Mouse (Mus musculus) forebrain, postnatal 0 days (tissue): ENCODE measurements around the gene Enpp5. TPM values are rescaled to one million over a fixed set of nuclear protein-coding genes. Genes with fewer than 3 reads are reported as not detected.

ENCODE experiments used
- ATAC-seq: fragments of 200-750 bp; cut with Nextera tagmentation; 2 replicates; pipeline ENCODE4 v1.8.0; 2017; ENCODE audit warnings: mild to moderate bottlenecking, moderate library complexity
- DNase-seq: peaks from one replicate; pipeline ENCODE4 v3.0.0-alpha.2; 2015
- H3K27ac ChIP-seq: fragments of 300-500 bp; sonication (generic); 2 replicates; pipeline ENCODE4 v1.5.1; 2014; ENCODE audit warnings: low read depth, mild to moderate bottlenecking, antibody characterized with exemption, low read length, moderate library complexity, mixed read lengths
- H3K27me3 ChIP-seq: fragments of 300-500 bp; sonication (generic); 2 replicates; pipeline ENCODE4 v1.6.1; 2014; ENCODE audit warnings: mild to moderate bottlenecking, low read length, mixed read lengths; ENCODE audit not compliant: insufficient read depth
- H3K36me3 ChIP-seq: fragments of 300-500 bp; sonication (generic); 2 replicates; pipeline ENCODE4 v1.6.1; 2014; ENCODE audit warnings: mild to moderate bottlenecking, moderate library complexity; ENCODE audit not compliant: insufficient read depth
- H3K4me1 ChIP-seq: fragments of 300-500 bp; sonication (generic); 2 replicates; pipeline ENCODE4 v1.6.1; 2014; ENCODE audit warnings: antibody characterized with exemption; ENCODE audit not compliant: insufficient read depth
- H3K4me2 ChIP-seq: fragments of 300-500 bp; sonication (generic); 2 replicates; pipeline ENCODE4 v1.6.1; 2014; ENCODE audit warnings: low read depth, mild to moderate bottlenecking, moderate library complexity
- H3K4me3 ChIP-seq: fragments of 300-500 bp; sonication (generic); 2 replicates; pipeline ENCODE4 v1.5.1; 2014; ENCODE audit warnings: low read depth, low read length, mixed read lengths
- H3K9ac ChIP-seq: fragments of 300-500 bp; sonication (generic); 2 replicates; pipeline ENCODE4 v1.6.1; 2014; ENCODE audit warnings: mild to moderate bottlenecking
- H3K9me3 ChIP-seq: fragments of 300-500 bp; sonication (generic); 2 replicates; pipeline ENCODE4 v1.6.1; 2016; ENCODE audit warnings: low read length
- CTCF ChIP-seq: sonication (generic); IDR thresholded peaks from 2 replicates; pipeline ENCODE4 v1.5.1; 2016; ENCODE audit warnings: antibody characterized with exemption, control low read depth, low read depth
- WGBS: fragments of 180-500 bp; shearing (Covaris S2); extraction: QIAGEN DNeasy Blood & Tissue Kit; methylation state at CpG from one replicate; pipeline ENCODE4 v1.1.7; 2014; 5-methylcytosine and 5-hydroxymethylcytosine counted together
- polyA plus RNA-seq: library from polyadenylated mRNA; unstranded; fragments of >200 nt; fragmentation: Nextera tagmentation; extraction: Ambion mirVana; gene quantifications from 2 replicates; pipeline ENCODE4 v1.2.1, GENCODE M21; 2015
- total RNA-seq: library from RNA; depleted of rRNA; stranded (reverse); fragments of >200 nt; gene quantifications from 2 replicates; pipeline ENCODE4 v1.2.3, GENCODE M21; 2014

Enpp5 gene
- total and polyA plus RNA-seq, 2 experiments from 2014 or later: 97.5 to 130 TPM

DNA sequence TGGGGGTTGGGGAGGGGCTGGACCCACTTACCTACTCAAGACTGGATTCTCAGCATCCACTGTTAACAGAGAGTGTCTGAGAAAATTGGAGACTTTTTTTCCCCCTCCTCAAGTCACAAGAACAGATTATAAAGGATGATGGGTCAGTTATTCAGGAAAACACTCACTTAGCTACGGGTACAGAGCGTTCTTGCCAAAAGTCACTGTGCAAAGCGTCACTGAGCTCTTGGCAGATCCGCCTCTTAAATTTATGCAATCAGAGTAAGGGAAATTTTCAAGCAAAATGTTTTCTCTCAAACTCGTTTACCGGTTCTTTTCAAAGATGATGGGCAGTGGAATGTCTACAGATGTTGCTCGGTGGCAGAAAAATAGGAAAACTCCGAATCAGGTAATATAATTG is 35.8 kb upstream of the Enpp5 start:
- H3K9me3 ChIP-seq: no peaks in the 10 kb centered on the region
- no peaks in the 10 kb centered on the region for H3K36me3 ChIP-seq
- 75% methylated on average over 8 of the region's 8 CpGs for WGBS
- no peak overlapping the region for H3K27ac ChIP-seq
- no peak for ATAC-seq
- H3K4me3 ChIP-seq: no peak overlapping the region
- no peaks in the 10 kb centered on the region for H3K27me3 ChIP-seq
- TF ChIP-seq CTCF: no peak
- H3K4me1 ChIP-seq: no peaks in the 10 kb centered on the region
- no peak overlapping the region for H3K4me2 ChIP-seq
- DNase-seq: no peak
- H3K9ac ChIP-seq: no peak overlapping the region

DNA sequence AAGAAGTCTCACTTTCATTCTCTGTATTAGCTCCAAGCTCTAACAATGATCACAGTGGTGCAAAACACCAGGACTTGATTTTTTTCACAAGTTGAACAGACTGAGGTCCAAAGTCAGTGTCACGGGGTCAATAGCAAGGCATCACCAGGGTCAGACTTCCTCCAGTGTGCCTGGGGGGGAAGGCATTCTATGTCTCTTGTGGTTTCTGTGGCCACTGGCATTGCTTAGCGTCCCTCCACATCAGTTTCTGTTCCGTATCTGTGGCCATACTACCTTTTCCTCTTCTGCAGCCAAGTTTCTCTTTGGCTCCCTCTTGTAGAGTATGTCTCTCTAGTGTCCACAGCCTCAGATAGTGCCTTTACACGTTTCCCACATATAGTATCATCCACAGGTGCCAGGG is 25.2 kb upstream of the Enpp5 start:
- Histone ChIP-seq H3K4me3 (no peak overlapping the region), H3K9ac (no peak overlapping the region), H3K9me3 (no peaks in the 10 kb centered on the region), H3K27me3 (no peaks in the 10 kb centered on the region), H3K4me2 (no peak overlapping the region), H3K4me1 (no peaks in the 10 kb centered on the region), H3K36me3 (no peaks in the 10 kb centered on the region), H3K27ac (no peak overlapping the region)
- no peak for TF ChIP-seq CTCF
- no peak for DNase-seq
- WGBS: 83% methylated on average over 4 of the region's 4 CpGs
- no peak for ATAC-seq

DNA sequence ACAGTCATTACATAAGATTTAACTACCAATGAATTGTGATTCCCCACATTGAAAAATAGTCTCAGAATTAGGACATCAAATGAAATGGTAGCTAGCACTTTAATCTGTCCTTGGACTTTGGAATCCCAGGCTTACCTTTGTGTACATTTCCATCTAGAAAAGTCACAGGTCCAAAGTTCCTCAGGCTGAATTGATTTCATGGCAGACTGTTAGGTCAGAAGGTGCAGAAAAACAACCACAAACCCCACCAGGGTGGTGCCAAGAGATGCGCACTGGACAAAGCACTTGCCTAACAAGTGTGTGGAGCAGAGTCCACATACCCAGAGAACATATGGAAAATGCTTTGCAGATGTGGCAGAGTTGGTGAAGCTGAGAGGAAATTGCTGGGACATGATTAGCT is 21.5 kb upstream of the Enpp5 start:
- no peak for TF ChIP-seq CTCF
- Histone ChIP-seq H3K4me2 (no peak overlapping the region), H3K4me1 (no peaks in the 10 kb centered on the region), H3K4me3 (no peak overlapping the region), H3K27me3 (no peaks in the 10 kb centered on the region), H3K9me3 (no peaks in the 10 kb centered on the region), H3K36me3 (no peaks in the 10 kb centered on the region), H3K27ac (no peak overlapping the region), H3K9ac (no peak overlapping the region)
- no peak for ATAC-seq
- DNase-seq: no peak
- WGBS: 88% methylated on average over 1 of the region's 1 CpGs

DNA sequence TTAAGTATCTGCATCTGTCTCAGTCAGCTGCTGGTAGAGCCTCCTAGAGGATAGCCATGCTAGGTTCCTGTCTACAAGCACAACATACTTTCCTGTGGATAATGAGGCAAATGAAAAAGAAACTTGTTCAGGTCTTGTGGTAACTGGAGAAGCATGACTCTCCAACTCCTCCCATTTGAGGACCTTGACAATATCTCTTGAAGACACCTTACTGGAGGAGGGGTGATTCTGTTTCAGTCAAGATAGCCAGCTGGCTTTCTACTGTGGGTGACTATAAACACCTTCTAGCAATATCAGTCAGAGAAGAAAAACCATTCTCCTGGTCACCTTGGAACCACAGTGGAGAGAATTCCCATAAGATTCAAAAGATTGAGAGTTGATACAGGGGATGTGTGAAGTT is 20.5 kb upstream of the Enpp5 start:
- H3K36me3 ChIP-seq: no peaks in the 10 kb centered on the region
- no peak overlapping the region for H3K9ac ChIP-seq
- DNase-seq: no peak
- H3K27me3 ChIP-seq: no peaks in the 10 kb centered on the region
- H3K4me1 ChIP-seq: no peaks in the 10 kb centered on the region
- no peak overlapping the region for H3K4me3 ChIP-seq
- no peak overlapping the region for H3K27ac ChIP-seq
- H3K4me2 ChIP-seq: no peak overlapping the region
- TF ChIP-seq CTCF: no peak
- no peak for ATAC-seq
- H3K9me3 ChIP-seq: no peaks in the 10 kb centered on the region

DNA sequence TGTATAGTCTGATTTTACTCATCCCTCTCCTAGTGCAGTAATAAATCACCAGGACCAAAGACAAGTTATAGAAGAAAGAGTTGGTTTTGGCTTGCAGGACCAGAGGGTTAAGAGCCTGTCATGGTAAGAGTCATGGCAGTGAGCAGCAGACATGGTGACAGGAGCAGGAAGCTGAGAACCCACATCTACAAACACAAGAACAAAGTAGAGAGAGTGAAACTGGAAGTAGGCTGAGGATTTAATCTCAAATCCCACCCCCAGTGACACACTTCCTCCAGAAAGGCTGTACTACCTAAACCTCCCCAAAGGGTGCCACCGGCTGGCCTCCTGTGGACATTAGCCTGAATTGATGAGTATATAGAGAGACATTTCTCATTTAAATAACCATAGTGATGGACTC is 17.8 kb upstream of the Enpp5 start:
- no peak for TF ChIP-seq CTCF
- Histone ChIP-seq H3K4me1 (no peaks in the 10 kb centered on the region), H3K9me3 (no peaks in the 10 kb centered on the region), H3K27ac (no peak overlapping the region), H3K4me3 (no peak overlapping the region), H3K27me3 (no peaks in the 10 kb centered on the region), H3K36me3 (no peaks in the 10 kb centered on the region), H3K4me2 (no peak overlapping the region), H3K9ac (no peak overlapping the region)
- WGBS: 93% methylated on average over 1 of the region's 1 CpGs
- DNase-seq: no peak
- ATAC-seq: no peak

DNA sequence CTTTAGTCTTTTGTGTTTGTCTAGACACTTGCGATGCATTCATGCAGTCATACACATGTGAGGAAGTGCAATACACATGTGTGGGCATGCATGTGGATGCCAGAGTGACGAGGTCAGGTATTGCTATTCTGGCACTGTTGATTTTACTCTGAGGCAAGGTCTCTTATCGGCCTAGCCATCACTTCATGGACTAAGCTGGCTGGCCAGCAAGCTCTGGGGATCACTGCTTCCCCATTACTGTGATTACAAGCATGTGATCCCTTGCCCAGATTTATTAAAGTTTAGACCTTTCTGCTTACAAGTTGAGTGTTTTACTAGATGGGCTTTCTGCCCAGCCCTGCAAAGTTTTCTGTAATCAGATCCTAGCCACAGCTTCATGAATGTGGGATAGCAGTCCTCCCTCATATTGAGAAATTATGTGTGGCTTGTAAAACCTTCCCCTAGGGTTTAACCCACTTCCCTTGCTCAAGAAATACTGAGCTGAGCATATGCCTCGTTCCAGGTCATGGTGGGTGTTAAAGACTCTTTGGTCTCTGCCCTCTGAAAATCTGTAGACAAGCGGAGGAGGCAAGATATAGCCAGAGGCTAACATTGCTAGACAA is 17.2 kb upstream of the Enpp5 start:
- no peaks in the 10 kb centered on the region for H3K4me1 ChIP-seq
- H3K27ac ChIP-seq: no peak overlapping the region
- no peak overlapping the region for H3K4me2 ChIP-seq
- WGBS: 87% methylated on average over 5 of the region's 5 CpGs
- H3K36me3 ChIP-seq: no peaks in the 10 kb centered on the region
- DNase-seq: no peak
- no peak for TF ChIP-seq CTCF
- H3K27me3 ChIP-seq: no peaks in the 10 kb centered on the region
- H3K9ac ChIP-seq: no peak overlapping the region
- H3K4me3 ChIP-seq: no peak overlapping the region
- H3K9me3 ChIP-seq: no peaks in the 10 kb centered on the region
- ATAC-seq: no peak

DNA sequence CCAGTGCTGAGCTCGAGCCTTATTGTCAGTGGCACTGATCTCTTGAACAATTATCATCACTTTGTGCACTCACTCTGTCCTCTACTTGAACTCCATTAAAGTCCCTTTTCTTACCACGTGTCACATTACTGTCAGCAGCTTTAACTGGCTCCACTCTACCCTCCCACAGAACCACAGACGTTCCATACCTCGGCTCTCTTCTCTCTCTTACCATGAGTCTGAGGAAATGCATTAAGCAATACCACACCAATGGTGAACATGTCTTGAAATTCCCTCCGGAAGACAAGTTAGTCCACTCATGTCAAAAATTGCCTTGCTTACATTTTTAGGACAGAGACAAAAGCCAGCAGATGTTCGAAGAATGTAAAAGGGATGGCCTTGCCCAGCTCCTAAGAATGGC is 9.7 kb upstream of the Enpp5 start:
- H3K36me3 ChIP-seq: no peaks in the 10 kb centered on the region
- no peak for DNase-seq
- 81% methylated on average over 6 of the region's 6 CpGs for WGBS
- no peak for ATAC-seq
- no peak overlapping the region for H3K4me2 ChIP-seq
- no peak overlapping the region for H3K4me3 ChIP-seq
- no peaks in the 10 kb centered on the region for H3K9me3 ChIP-seq
- no peaks in the 10 kb centered on the region; the same call in 1 of the 2 replicates for H3K27me3 ChIP-seq
- H3K9ac ChIP-seq: no peak overlapping the region
- H3K27ac ChIP-seq: no peak overlapping the region
- H3K4me1 ChIP-seq: no peaks in the 10 kb centered on the region
- TF ChIP-seq CTCF: no peak

DNA sequence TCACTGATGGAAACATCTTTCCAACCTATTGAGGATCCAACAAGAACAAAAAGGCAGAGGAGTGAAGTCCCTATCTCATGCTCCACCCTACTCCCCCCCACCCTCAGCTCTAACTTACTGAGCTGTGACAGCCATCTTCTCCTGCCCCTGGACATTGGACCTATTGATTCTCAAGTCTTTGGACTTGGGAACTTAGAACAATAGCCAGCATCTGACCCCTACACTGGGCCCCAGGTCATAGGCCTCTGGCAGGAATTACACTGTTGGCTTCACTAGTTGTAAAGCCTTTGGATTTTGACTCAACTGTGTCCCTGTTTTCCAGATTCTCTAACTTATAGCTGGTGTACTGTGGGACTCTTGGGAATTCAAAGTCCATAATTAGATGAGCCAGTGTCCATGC is 6.9 kb upstream of the Enpp5 start:
- Histone ChIP-seq H3K4me1 (no peaks in the 10 kb centered on the region), H3K4me3 (no peak overlapping the region), H3K36me3 (no peaks in the 10 kb centered on the region), H3K27me3 (no peaks in the 10 kb centered on the region; the same call in 1 of the 2 replicates), H3K9ac (no peak overlapping the region), H3K9me3 (no peaks in the 10 kb centered on the region), H3K4me2 (no peak overlapping the region), H3K27ac (no peak overlapping the region)
- no peak for ATAC-seq
- no peak for DNase-seq
- no peak for TF ChIP-seq CTCF
